Comparison of ENCODE assay signal across 32 mouse cellular contexts in the genomic region with DNA sequence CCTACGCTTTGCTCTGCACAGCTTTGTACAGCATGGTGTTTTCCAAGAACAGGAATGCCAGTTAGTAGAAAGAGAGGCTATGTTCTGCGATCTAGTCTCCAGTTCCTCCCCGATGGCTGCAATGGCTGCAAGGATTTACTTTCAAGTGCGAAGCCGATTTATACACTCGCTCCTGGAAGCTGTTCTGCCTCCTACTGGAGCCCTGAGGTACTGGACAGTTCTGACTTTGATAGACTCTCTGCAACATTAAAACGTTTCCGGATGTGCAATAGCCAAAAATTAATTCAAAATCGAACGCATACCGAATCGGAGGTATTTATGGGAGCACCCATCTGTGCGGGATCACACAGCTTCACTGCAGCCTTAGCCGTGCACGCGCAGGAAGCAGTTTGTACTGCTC. TPM values are rescaled to one million over a fixed set of nuclear protein-coding genes. Genes with fewer than 3 reads are reported as not detected.
DNase-seq lines count a peak whose midpoint lies in the region; ATAC-seq and TF ChIP-seq lines count a peak whose summit lies in the region.
"Had no signal": no experiment of that assay in that cellular context is flagged by ENCODE, and none has a peak within 500 bp of the region (broad histone marks: within the 10 kb centered on the region; RNA-seq: fewer than 3 reads in every experiment).

No protein-coding gene starts in this region.

- no peak overlapping the region for H3K27ac ChIP-seq in intestine, postnatal 0 days (ENCODE audit: low read depth, low read length)
- no peak overlapping the region for H3K27ac ChIP-seq in intestine, embryonic 15.5 days
- H3K27ac ChIP-seq in liver, postnatal 0 days (ENCODE audit: low read depth): no peak overlapping the region
- H3K27ac ChIP-seq: embryonic facial prominence, embryonic 10.5 days; embryonic facial prominence, embryonic 15.5 days; forebrain, embryonic 12.5 days; hindbrain, embryonic 12.5 days; liver, embryonic 13.5 days; macrophage; midbrain, embryonic 15.5 days; neural tube, embryonic 12.5 days had no signal

- H3K4me3 ChIP-seq in intestine, postnatal 0 days (ENCODE audit: low read depth, low read length): no peak overlapping the region
- no peak overlapping the region for H3K4me3 ChIP-seq in intestine, embryonic 15.5 days (replicated peaks)
- no peak overlapping the region for H3K4me3 ChIP-seq in liver, postnatal 0 days (ENCODE audit: low read depth, low read length)
- H3K4me3 ChIP-seq: embryonic facial prominence, embryonic 10.5 days; embryonic facial prominence, embryonic 15.5 days; forebrain, embryonic 12.5 days; hindbrain, embryonic 12.5 days; liver, embryonic 13.5 days; midbrain, embryonic 15.5 days; myocyte; neural tube, embryonic 12.5 days had no signal

- WGBS in intestine, postnatal 0 days: 90% methylated on average over 16 of the region's 16 CpGs
- WGBS in intestine, embryonic 15.5 days: 88% methylated on average over 16 of the region's 16 CpGs
- 84% methylated on average over 16 of the region's 16 CpGs for WGBS in liver, postnatal 0 days (ENCODE audit: insufficient replicate concordance)

- TF ChIP-seq CTCF in intestine, postnatal 0 days (IDR thresholded peaks at IDR 0.05; ENCODE audit: low read depth): 0 out of 2 replicates have a peak, but pooled peaks have one; percentile 19
- TF ChIP-seq CTCF in liver, postnatal 0 days (IDR thresholded peaks at IDR 0.05; ENCODE audit: low read depth): peak; percentile 16; the same call in 1 of the 2 replicates

- no peak overlapping the region for H3K4me2 ChIP-seq in intestine, postnatal 0 days (replicated peaks; ENCODE audit: low read depth)
- H3K4me2 ChIP-seq in intestine, embryonic 15.5 days (replicated peaks): no peak overlapping the region
- H3K4me2 ChIP-seq in liver, postnatal 0 days (ENCODE audit: low read depth, low read length): no peak overlapping the region
- H3K4me2 ChIP-seq: embryonic facial prominence, embryonic 15.5 days; forebrain, embryonic 12.5 days; heart, embryonic 11.5 days; hindbrain, embryonic 12.5 days; liver, embryonic 13.5 days; midbrain, embryonic 15.5 days; neural tube, embryonic 12.5 days had no signal

- ATAC-seq in intestine, postnatal 0 days: no peak
- no peak for ATAC-seq in intestine, embryonic 15.5 days
- ATAC-seq in liver, postnatal 0 days: no peak
- ATAC-seq in CD4-positive, CD25-positive, alpha-beta regulatory T cell, adult 4 months: no peak
- ATAC-seq: midbrain, embryonic 15.5 days; Patski had no signal

- H3K9me3 ChIP-seq in intestine, postnatal 0 days (ENCODE audit: control insufficient read depth): no peaks in the 10 kb centered on the region
- no peaks in the 10 kb centered on the region for H3K9me3 ChIP-seq in intestine, embryonic 15.5 days
- H3K9me3 ChIP-seq in liver, postnatal 0 days (ENCODE audit: low read length): no peaks in the 10 kb centered on the region
- H3K9me3 ChIP-seq: embryonic facial prominence, embryonic 10.5 days; embryonic facial prominence, embryonic 15.5 days; forebrain, embryonic 12.5 days; hindbrain, embryonic 12.5 days; liver, embryonic 13.5 days; midbrain, embryonic 15.5 days; neural tube, embryonic 12.5 days had no signal

- H3K9ac ChIP-seq in intestine, postnatal 0 days (ENCODE audit: low read depth, low read length): no peak overlapping the region
- no peak overlapping the region for H3K9ac ChIP-seq in intestine, embryonic 15.5 days
- H3K9ac ChIP-seq in liver, postnatal 0 days (replicated peaks): no peak overlapping the region
- H3K9ac ChIP-seq: embryonic facial prominence, embryonic 15.5 days; forebrain, embryonic 12.5 days; hindbrain, embryonic 12.5 days; liver, embryonic 13.5 days; midbrain, embryonic 15.5 days; neural tube, embryonic 12.5 days had no signal

- TF ChIP-seq EP300 in liver, postnatal 0 days (IDR thresholded peaks at IDR 0.05; ENCODE audit: low read depth): no peak

- DNase-seq in liver, postnatal 0 days: no peak
- DNase-seq in liver (no peak), R1 (ENCODE audit: low read depth, low spot score) (peak; percentile 52)
- DNase-seq in c-Kit-positive CD71-positive TER-119-positive erythroid progenitor cells, embryonic 14.5 days (ENCODE audit: low spot score): no peak
- DNase-seq: adrenal gland, postnatal 25 days; cerebellum, adult 2 months; cerebellum, postnatal 14 days; gastrocnemius, postnatal 25 days; heart, adult 18-20 months; heart, postnatal 36 days; kidney, adult 8-10 months; kidney, postnatal 10 days; left cerebral cortex, postnatal 4 days; liver, embryonic 13.5 days; lung, adult 2 months; lung, postnatal 10 days; right cerebral cortex, adult 18-20 months; spleen, adult 18-20 months; thymus, adult 18-20 months had no signal

- no peaks in the 10 kb centered on the region for H3K4me1 ChIP-seq in intestine, postnatal 0 days (replicated peaks; ENCODE audit: control insufficient read depth, insufficient read depth, low read length)
- H3K4me1 ChIP-seq in intestine, embryonic 15.5 days (replicated peaks): no peaks in the 10 kb centered on the region
- H3K4me1 ChIP-seq in liver, postnatal 0 days (ENCODE audit: insufficient read depth): no peaks in the 10 kb centered on the region
- H3K4me1 ChIP-seq: embryonic facial prominence, embryonic 10.5 days; embryonic facial prominence, embryonic 15.5 days; liver, embryonic 13.5 days had no signal

- no peaks in the 10 kb centered on the region for H3K27me3 ChIP-seq in intestine, postnatal 0 days (replicated peaks; ENCODE audit: control insufficient read depth, insufficient read depth, low read length)
- no peaks in the 10 kb centered on the region for H3K27me3 ChIP-seq in intestine, embryonic 15.5 days (replicated peaks)
- H3K27me3 ChIP-seq in liver, postnatal 0 days (ENCODE audit: insufficient read depth, low read length): no peaks in the 10 kb centered on the region
- H3K27me3 ChIP-seq: embryonic facial prominence, embryonic 15.5 days; forebrain, embryonic 12.5 days; hindbrain, embryonic 12.5 days; liver, embryonic 13.5 days; midbrain, embryonic 15.5 days; neural tube, embryonic 12.5 days had no signal

- H3K36me3 ChIP-seq in intestine, postnatal 0 days (ENCODE audit: control insufficient read depth, insufficient read depth): no peaks in the 10 kb centered on the region
- no peaks in the 10 kb centered on the region for H3K36me3 ChIP-seq in intestine, embryonic 15.5 days
- no peaks in the 10 kb centered on the region for H3K36me3 ChIP-seq in liver, postnatal 0 days (replicated peaks; ENCODE audit: insufficient read depth, low read length)
- H3K36me3 ChIP-seq: embryonic facial prominence, embryonic 15.5 days; liver, embryonic 13.5 days; midbrain, embryonic 15.5 days; neural tube, embryonic 12.5 days had no signal

RNA-seq across cellular contexts. Expression of gene Tmem108, which starts 58.6 kb away (rescaled TPM):
- polyA plus RNA-seq in intestine, postnatal 0 days (2015; fragmentation: Nextera tagmentation; extraction: Ambion mirVana): 3.3 and 3.7 TPM in 2 replicates
- 9.9 and 10.2 TPM in 2 replicates for polyA plus RNA-seq in intestine, embryonic 15.5 days (2015; fragmentation: Nextera tagmentation; extraction: Ambion mirVana)
- polyA plus RNA-seq in liver, postnatal 0 days (2015; fragmentation: Nextera tagmentation; extraction: Ambion mirVana): 1.1 and 1.2 TPM in 2 replicates
- 1 to 10 TPM; 1.0 to 3.2 TPM for polyA plus RNA-seq in CD4-positive, CD25-positive, alpha-beta regulatory T cell, adult 4 months (2017; shearing (Covaris generic))
- polyA plus RNA-seq: macrophage, myocyte, Patski had no signal
